Comparison of ENCODE assay signal across 11 mouse cellular contexts in the genomic region with DNA sequence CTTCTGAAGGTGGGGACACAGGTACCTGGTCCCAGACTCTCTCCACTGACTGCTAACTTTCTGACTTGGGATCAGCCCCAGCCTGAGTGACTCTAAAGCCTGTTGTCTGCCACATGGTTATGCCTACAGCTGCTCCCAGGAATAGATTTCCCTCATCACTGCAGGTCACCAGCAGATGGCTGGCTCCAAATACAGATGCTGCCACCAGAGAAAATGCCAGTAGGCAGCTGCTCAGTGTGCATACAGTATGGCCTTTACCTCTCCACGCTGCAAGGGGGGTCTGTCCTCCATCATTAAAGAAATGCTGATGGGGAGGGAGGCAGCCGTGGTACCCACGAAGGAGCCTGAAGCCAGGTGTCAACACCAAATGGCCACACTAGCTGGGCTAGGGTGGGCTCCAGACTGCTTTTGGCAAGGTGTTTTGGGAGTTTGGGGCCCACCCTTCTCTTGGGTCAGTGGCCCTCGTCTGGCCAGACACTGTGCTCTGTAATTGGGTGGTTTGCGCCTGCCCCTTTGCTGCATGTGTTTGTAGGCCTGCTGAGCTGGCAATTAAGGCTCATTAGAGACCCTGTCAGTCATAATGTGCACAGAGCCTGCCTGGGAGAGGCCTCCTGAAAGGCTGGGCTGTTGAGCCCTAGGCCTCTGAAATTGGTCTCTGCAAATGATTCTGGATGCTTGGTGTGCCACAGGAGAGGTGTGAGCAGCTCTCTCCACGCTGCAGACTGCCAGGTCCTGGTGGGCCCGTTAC. TPM values are rescaled to one million over a fixed set of nuclear protein-coding genes. Genes with fewer than 3 reads are reported as not detected.
DNase-seq lines count a peak whose midpoint lies in the region; ATAC-seq and TF ChIP-seq lines count a peak whose summit lies in the region.
"Had no signal": no experiment of that assay in that cellular context is flagged by ENCODE, and none has a peak within 500 bp of the region (broad histone marks: within the 10 kb centered on the region; RNA-seq: fewer than 3 reads in every experiment).

No protein-coding gene starts in this region.

- H3K4me3 ChIP-seq in kidney, embryonic 15.5 days (replicated peaks): no peak overlapping the region
- no peak overlapping the region for H3K4me3 ChIP-seq in kidney, embryonic 16.5 days (ENCODE audit: low read length)
- no peak overlapping the region for H3K4me3 ChIP-seq in embryonic facial prominence, embryonic 15.5 days (replicated peaks)
- H3K4me3 ChIP-seq in hindbrain, embryonic 16.5 days (ENCODE audit: low read length): no peak overlapping the region
- H3K4me3 ChIP-seq in neural tube, embryonic 14.5 days (ENCODE audit: low read depth, low read length): no peak overlapping the region
- H3K4me3 ChIP-seq in left cerebral cortex, adult 2 months: no peak overlapping the region
- H3K4me3 ChIP-seq: liver, embryonic 12.5 days had no signal

- ATAC-seq in kidney, embryonic 15.5 days (replicated peaks; ENCODE audit: low FRiP score): no peak
- no peak for ATAC-seq in kidney, embryonic 16.5 days (ENCODE audit: low FRiP score, low TSS enrichment)
- ATAC-seq in embryonic facial prominence, embryonic 15.5 days (ENCODE audit: insufficient number of reproducible peaks, low FRiP score, low TSS enrichment, low read depth): no peak
- ATAC-seq in hindbrain, embryonic 16.5 days: peak; percentile 75
- 0 out of 2 replicates have a peak, but pooled peaks have one; percentile 44 for ATAC-seq in neural tube, embryonic 14.5 days (ENCODE audit: low read depth)
- ATAC-seq: liver, embryonic 12.5 days had no signal

- H3K27ac ChIP-seq in kidney, embryonic 15.5 days: 0 out of 2 replicates have a peak overlapping the region, but pooled peaks have one; percentile 33
- H3K27ac ChIP-seq in kidney, embryonic 16.5 days (ENCODE audit: low read length): no peak overlapping the region
- H3K27ac ChIP-seq in embryonic facial prominence, embryonic 15.5 days (replicated peaks): 0 out of 2 replicates have a peak overlapping the region, but pooled peaks have one; percentile 17
- peak overlapping the region; percentile 13; the same call in 1 of the 2 replicates for H3K27ac ChIP-seq in hindbrain, embryonic 16.5 days (ENCODE audit: low read depth, low read length)
- peak overlapping the region; percentile 57 for H3K27ac ChIP-seq in neural tube, embryonic 14.5 days (ENCODE audit: low read depth, low read length)
- no peak overlapping the region for H3K27ac ChIP-seq in left cerebral cortex, adult 2 months
- H3K27ac ChIP-seq: kidney, postnatal 0 days; liver, embryonic 12.5 days had no signal

- peaks cover 95% of the 10 kb centered on the region for H3K4me1 ChIP-seq in kidney, embryonic 15.5 days
- H3K4me1 ChIP-seq in kidney, embryonic 16.5 days (ENCODE audit: insufficient read depth, low read length): peaks cover 78% of the 10 kb centered on the region
- H3K4me1 ChIP-seq in embryonic facial prominence, embryonic 15.5 days: peaks cover 89% of the 10 kb centered on the region
- peaks cover 32% of the 10 kb centered on the region for H3K4me1 ChIP-seq in hindbrain, embryonic 16.5 days (ENCODE audit: control insufficient read depth, insufficient read depth, low read depth, low read length)
- H3K4me1 ChIP-seq in neural tube, embryonic 14.5 days (ENCODE audit: control insufficient read depth, insufficient read depth, low read length): peaks cover 12% of the 10 kb centered on the region

- no peak overlapping the region for H3K4me2 ChIP-seq in kidney, embryonic 15.5 days
- H3K4me2 ChIP-seq in kidney, embryonic 16.5 days (replicated peaks; ENCODE audit: low read depth, low read length): no peak overlapping the region
- H3K4me2 ChIP-seq in embryonic facial prominence, embryonic 15.5 days (replicated peaks): no peak overlapping the region
- H3K4me2 ChIP-seq in hindbrain, embryonic 16.5 days (ENCODE audit: low read length): no peak overlapping the region
- no peak overlapping the region for H3K4me2 ChIP-seq in neural tube, embryonic 14.5 days (ENCODE audit: low read depth, low read length)
- H3K4me2 ChIP-seq: liver, embryonic 12.5 days had no signal

- H3K36me3 ChIP-seq in kidney, embryonic 15.5 days: peaks cover 13% of the 10 kb centered on the region; the same call in 1 of the 2 replicates
- H3K36me3 ChIP-seq in kidney, embryonic 16.5 days (ENCODE audit: insufficient read depth, low read length): no peaks in the 10 kb centered on the region
- peaks cover 7% of the 10 kb centered on the region; the same call in 1 of the 2 replicates for H3K36me3 ChIP-seq in embryonic facial prominence, embryonic 15.5 days
- 0 out of 2 replicates have a peak, but pooled peaks cover 4% of the 10 kb centered on the region for H3K36me3 ChIP-seq in hindbrain, embryonic 16.5 days (ENCODE audit: control insufficient read depth, insufficient read depth, low read length)
- no peaks in the 10 kb centered on the region for H3K36me3 ChIP-seq in neural tube, embryonic 14.5 days (ENCODE audit: control insufficient read depth, insufficient read depth, low read length)

- DNase-seq in urinary bladder, postnatal 14 days (ENCODE audit: low spot score): no peak
- DNase-seq in left cerebral cortex, adult 2 months (ENCODE audit: extremely low spot score in 1 of 2, low spot score in 2 of 2): no peak
- DNase-seq in spleen, adult 18-20 months: no peak
- DNase-seq: cerebellum, adult 9-10 months had no signal

- no peaks in the 10 kb centered on the region for H3K27me3 ChIP-seq in kidney, embryonic 15.5 days
- no peaks in the 10 kb centered on the region for H3K27me3 ChIP-seq in kidney, embryonic 16.5 days (ENCODE audit: insufficient read depth, low read length)
- H3K27me3 ChIP-seq in embryonic facial prominence, embryonic 15.5 days: no peaks in the 10 kb centered on the region
- no peaks in the 10 kb centered on the region for H3K27me3 ChIP-seq in hindbrain, embryonic 16.5 days (replicated peaks; ENCODE audit: control insufficient read depth, insufficient read depth, low read length)
- H3K27me3 ChIP-seq in neural tube, embryonic 14.5 days (ENCODE audit: control insufficient read depth, insufficient read depth, low read length): no peaks in the 10 kb centered on the region
- H3K27me3 ChIP-seq: liver, embryonic 12.5 days had no signal

- H3K9me3 ChIP-seq in kidney, embryonic 15.5 days (replicated peaks): no peaks in the 10 kb centered on the region
- no peaks in the 10 kb centered on the region for H3K9me3 ChIP-seq in kidney, embryonic 16.5 days (ENCODE audit: low read length)
- H3K9me3 ChIP-seq in embryonic facial prominence, embryonic 15.5 days (replicated peaks): no peaks in the 10 kb centered on the region
- no peaks in the 10 kb centered on the region for H3K9me3 ChIP-seq in hindbrain, embryonic 16.5 days (ENCODE audit: control insufficient read depth, low read length)
- H3K9me3 ChIP-seq in neural tube, embryonic 14.5 days (ENCODE audit: control insufficient read depth, low read length): no peaks in the 10 kb centered on the region
- H3K9me3 ChIP-seq: liver, embryonic 12.5 days had no signal

- no peak overlapping the region for H3K9ac ChIP-seq in kidney, embryonic 15.5 days
- H3K9ac ChIP-seq in kidney, embryonic 16.5 days (replicated peaks; ENCODE audit: low read length): no peak overlapping the region
- H3K9ac ChIP-seq in embryonic facial prominence, embryonic 15.5 days: no peak overlapping the region
- no peak overlapping the region for H3K9ac ChIP-seq in hindbrain, embryonic 16.5 days (ENCODE audit: low read depth, low read length)
- no peak overlapping the region for H3K9ac ChIP-seq in neural tube, embryonic 14.5 days (replicated peaks; ENCODE audit: low read depth, low read length)
- H3K9ac ChIP-seq: liver, embryonic 12.5 days had no signal

- 34% methylated on average over 7 of the region's 7 CpGs for WGBS in kidney, embryonic 15.5 days
- WGBS in kidney, embryonic 16.5 days: 48% methylated on average over 7 of the region's 7 CpGs
- WGBS in embryonic facial prominence, embryonic 15.5 days: 38% methylated on average over 7 of the region's 7 CpGs
- 30% methylated on average over 7 of the region's 7 CpGs for WGBS in hindbrain, embryonic 16.5 days
- WGBS in neural tube, embryonic 14.5 days: 35% methylated on average over 7 of the region's 7 CpGs

- intact Hi-C loops in left cerebral cortex, adult 2 months (cut with DNase I): no loop called here

- TF ChIP-seq CTCF in left cerebral cortex, adult 2 months (IDR thresholded peaks at IDR 0.05): no peak

RNA-seq across cellular contexts. Expression of gene Capzb, which starts 53.6 kb away (rescaled TPM):
- polyA plus RNA-seq in kidney, embryonic 15.5 days (2015; fragmentation: Nextera tagmentation; extraction: Ambion mirVana): 392 and 395 TPM in 2 replicates
- 405 and 415 TPM in 2 replicates for polyA plus RNA-seq in kidney, embryonic 16.5 days (2015; fragmentation: Nextera tagmentation; extraction: Ambion mirVana)
- polyA plus RNA-seq in embryonic facial prominence, embryonic 15.5 days (2015; fragmentation: Nextera tagmentation; extraction: Ambion mirVana): 389 and 397 TPM in 2 replicates
- polyA plus RNA-seq in hindbrain, embryonic 16.5 days (2015; fragmentation: Nextera tagmentation; extraction: Ambion mirVana): 339 and 345 TPM in 2 replicates
- 218 and 249 TPM in 2 replicates for polyA plus RNA-seq in neural tube, embryonic 14.5 days (2014; fragmentation: Nextera tagmentation; extraction: Ambion mirVana)
- 100 to 1,000 TPM; 306 to 324 TPM for total RNA-seq in left cerebral cortex, adult 2 months (2021)

Comparison
In these comparisons a context has a peak if more than half of its experiments do, and no peak if none do; other contexts are left out.
1. H3K27ac ChIP-seq: peak in kidney, embryonic 15.5 days (single experiment), embryonic facial prominence, embryonic 15.5 days (single experiment), hindbrain, embryonic 16.5 days (single experiment) and neural tube, embryonic 14.5 days (single experiment); none in kidney, embryonic 16.5 days (single experiment) and left cerebral cortex, adult 2 months (single experiment).
2. ATAC-seq: peak in hindbrain, embryonic 16.5 days (single experiment) and neural tube, embryonic 14.5 days (single experiment); none in kidney, embryonic 15.5 days (single experiment), kidney, embryonic 16.5 days (single experiment) and embryonic facial prominence, embryonic 15.5 days (single experiment).